Mouse (Mus musculus): ENCODE measurements around the gene Fryl. TPM values are rescaled to one million over a fixed set of nuclear protein-coding genes. Genes with fewer than 3 reads are reported as not detected.

Gene Fryl
- polyA plus RNA-seq, 1 experiment from 2014 or later, result 48.0 TPM

- no peak overlapping the region for H3K9ac ChIP-seq (ENCODE audit: low read length)
- H3K36me3 ChIP-seq (ENCODE audit: control insufficient read depth, insufficient read depth, low read length), result no peaks in the 10 kb centered on the region; the same call in 1 of the 2 replicates
- no peaks in the 10 kb centered on the region for H3K27me3 ChIP-seq (ENCODE audit: control insufficient read depth, insufficient read depth, low read length)
- DNase-seq (ENCODE audit: low spot score), result no peak
- no peak overlapping the region for H3K4me2 ChIP-seq (ENCODE audit: low read depth, low read length, severe bottlenecking)
- WGBS, result 86% methylated on average over 13 of the region's 13 CpGs
- ATAC-seq (replicated peaks; ENCODE audit: low FRiP score), result no peak
- H3K4me3 ChIP-seq (ENCODE audit: low read depth, low read length), result no peak overlapping the region
- H3K27ac ChIP-seq (ENCODE audit: low read depth, low read length), result no peak overlapping the region
- H3K9me3 ChIP-seq (ENCODE audit: control insufficient read depth, low read length), result no peaks in the 10 kb centered on the region
- no peaks in the 10 kb centered on the region for H3K4me1 ChIP-seq (replicated peaks; ENCODE audit: control insufficient read depth, insufficient read depth, low read length)
Observed at GRCm38 (mm10) chr5:73119969-73120725, 136.3 kb downstream of the Fryl start.

- Histone ChIP-seq H3K9me3 (ENCODE audit: control insufficient read depth, low read length) (no peaks in the 10 kb centered on the region), H3K36me3 (ENCODE audit: control insufficient read depth, insufficient read depth, low read length) (no peaks in the 10 kb centered on the region; the same call in 1 of the 2 replicates), H3K4me1 (replicated peaks; ENCODE audit: control insufficient read depth, insufficient read depth, low read length) (no peaks in the 10 kb centered on the region), H3K9ac (ENCODE audit: low read length) (no peak overlapping the region), H3K4me3 (ENCODE audit: low read depth, low read length) (no peak overlapping the region), H3K4me2 (ENCODE audit: low read depth, low read length, severe bottlenecking) (no peak overlapping the region), H3K27ac (ENCODE audit: low read depth, low read length) (no peak overlapping the region), H3K27me3 (ENCODE audit: control insufficient read depth, insufficient read depth, low read length) (no peaks in the 10 kb centered on the region)
- DNase-seq (ENCODE audit: low spot score), result no peak
- no peak for ATAC-seq (replicated peaks; ENCODE audit: low FRiP score)
- WGBS, result 95% methylated on average over 5 of the region's 5 CpGs
Observed at GRCm38 (mm10) chr5:73119524-73119923, 136.9 kb downstream of the Fryl start.

- no peaks in the 10 kb centered on the region; the same call in 1 of the 2 replicates for H3K36me3 ChIP-seq (ENCODE audit: control insufficient read depth, insufficient read depth, low read length)
- no peak overlapping the region for H3K4me3 ChIP-seq (ENCODE audit: low read depth, low read length)
- no peaks in the 10 kb centered on the region for H3K27me3 ChIP-seq (ENCODE audit: control insufficient read depth, insufficient read depth, low read length)
- H3K9me3 ChIP-seq (ENCODE audit: control insufficient read depth, low read length), result no peaks in the 10 kb centered on the region
- no peak for DNase-seq (ENCODE audit: low spot score)
- H3K4me2 ChIP-seq (ENCODE audit: low read depth, low read length, severe bottlenecking), result no peak overlapping the region
- ATAC-seq (replicated peaks; ENCODE audit: low FRiP score), result no peak
- no peak overlapping the region for H3K27ac ChIP-seq (ENCODE audit: low read depth, low read length)
- WGBS, result 95% methylated on average over 14 of the region's 14 CpGs
- no peak overlapping the region for H3K9ac ChIP-seq (ENCODE audit: low read length)
- H3K4me1 ChIP-seq (replicated peaks; ENCODE audit: control insufficient read depth, insufficient read depth, low read length), result no peaks in the 10 kb centered on the region
Observed at GRCm38 (mm10) chr5:73118786-73119185, 137.6 kb downstream of the Fryl start.

GRCm38 (mm10) chr5:73114878-73115277 is 141.5 kb downstream of the Fryl start:
- Histone ChIP-seq H3K27ac (ENCODE audit: low read depth, low read length) (no peak overlapping the region), H3K4me2 (ENCODE audit: low read depth, low read length, severe bottlenecking) (no peak overlapping the region), H3K4me3 (ENCODE audit: low read depth, low read length) (no peak overlapping the region), H3K4me1 (replicated peaks; ENCODE audit: control insufficient read depth, insufficient read depth, low read length) (no peaks in the 10 kb centered on the region), H3K9ac (ENCODE audit: low read length) (no peak overlapping the region), H3K27me3 (ENCODE audit: control insufficient read depth, insufficient read depth, low read length) (no peaks in the 10 kb centered on the region), H3K9me3 (ENCODE audit: control insufficient read depth, low read length) (no peaks in the 10 kb centered on the region), H3K36me3 (ENCODE audit: control insufficient read depth, insufficient read depth, low read length) (no peaks in the 10 kb centered on the region; the same call in 1 of the 2 replicates)
- ATAC-seq (replicated peaks; ENCODE audit: low FRiP score) (no peak), DNase-seq (ENCODE audit: low spot score) (no peak)
- WGBS, result 93% methylated on average over 4 of the region's 4 CpGs

- Histone ChIP-seq H3K4me2 (ENCODE audit: low read depth, low read length, severe bottlenecking) (no peak overlapping the region), H3K9me3 (ENCODE audit: control insufficient read depth, low read length) (no peaks in the 10 kb centered on the region), H3K27me3 (ENCODE audit: control insufficient read depth, insufficient read depth, low read length) (no peaks in the 10 kb centered on the region), H3K9ac (ENCODE audit: low read length) (no peak overlapping the region), H3K4me3 (ENCODE audit: low read depth, low read length) (no peak overlapping the region), H3K4me1 (replicated peaks; ENCODE audit: control insufficient read depth, insufficient read depth, low read length) (no peaks in the 10 kb centered on the region), H3K27ac (ENCODE audit: low read depth, low read length) (no peak overlapping the region), H3K36me3 (ENCODE audit: control insufficient read depth, insufficient read depth, low read length) (no peaks in the 10 kb centered on the region; the same call in 1 of the 2 replicates)
- DNase-seq (ENCODE audit: low spot score) (no peak), ATAC-seq (replicated peaks; ENCODE audit: low FRiP score) (no peak)
- WGBS, result 90% methylated on average over 13 of the region's 13 CpGs
Observed at GRCm38 (mm10) chr5:73112331-73112730, 144.1 kb downstream of the Fryl start.

- no peak overlapping the region for H3K4me3 ChIP-seq (ENCODE audit: low read depth, low read length)
- DNase-seq (ENCODE audit: low spot score) (no peak), ATAC-seq (replicated peaks; ENCODE audit: low FRiP score) (no peak)
- H3K9me3 ChIP-seq (ENCODE audit: control insufficient read depth, low read length), result no peaks in the 10 kb centered on the region
- no peaks in the 10 kb centered on the region for H3K27me3 ChIP-seq (ENCODE audit: control insufficient read depth, insufficient read depth, low read length)
- H3K4me2 ChIP-seq (ENCODE audit: low read depth, low read length, severe bottlenecking), result no peak overlapping the region
- H3K36me3 ChIP-seq (ENCODE audit: control insufficient read depth, insufficient read depth, low read length), result no peaks in the 10 kb centered on the region; the same call in 1 of the 2 replicates
- WGBS, result 95% methylated on average over 7 of the region's 7 CpGs
- no peak overlapping the region for H3K27ac ChIP-seq (ENCODE audit: low read depth, low read length)
- no peak overlapping the region for H3K9ac ChIP-seq (ENCODE audit: low read length)
- no peaks in the 10 kb centered on the region for H3K4me1 ChIP-seq (replicated peaks; ENCODE audit: control insufficient read depth, insufficient read depth, low read length)
Observed at GRCm38 (mm10) chr5:73103657-73104056, 152.8 kb downstream of the Fryl start.

- peaks cover 3% of the 10 kb centered on the region; the same call in 1 of the 2 replicates for H3K36me3 ChIP-seq (ENCODE audit: control insufficient read depth, insufficient read depth, low read length)
- 80% methylated on average over 10 of the region's 10 CpGs for WGBS
Observed at GRCm38 (mm10) chr5:73102342-73102989, 154.0 kb downstream of the Fryl start.

GRCm38 (mm10) chr5:73092236-73092635 is 164.2 kb downstream of the Fryl start:
- Histone ChIP-seq H3K9me3 (ENCODE audit: control insufficient read depth, low read length) (no peaks in the 10 kb centered on the region), H3K27ac (ENCODE audit: low read depth, low read length) (no peak overlapping the region), H3K4me1 (replicated peaks; ENCODE audit: control insufficient read depth, insufficient read depth, low read length) (no peaks in the 10 kb centered on the region), H3K9ac (ENCODE audit: low read length) (no peak overlapping the region), H3K27me3 (ENCODE audit: control insufficient read depth, insufficient read depth, low read length) (no peaks in the 10 kb centered on the region), H3K4me2 (ENCODE audit: low read depth, low read length, severe bottlenecking) (no peak overlapping the region), H3K36me3 (ENCODE audit: control insufficient read depth, insufficient read depth, low read length) (no peaks in the 10 kb centered on the region; the same call in 1 of the 2 replicates), H3K4me3 (ENCODE audit: low read depth, low read length) (no peak overlapping the region)
- DNase-seq (ENCODE audit: low spot score) (no peak), ATAC-seq (replicated peaks; ENCODE audit: low FRiP score) (no peak)
- WGBS, result 85% methylated on average over 8 of the region's 8 CpGs

More at GRCm38 (mm10) chr5:73102342-73102989, 154.0 kb downstream of the Fryl start:
- no peak for ATAC-seq (replicated peaks; ENCODE audit: low FRiP score)
- no peak overlapping the region for H3K27ac ChIP-seq (ENCODE audit: low read depth, low read length)
- DNase-seq (ENCODE audit: low spot score), result no peak
- H3K27me3 ChIP-seq (ENCODE audit: control insufficient read depth, insufficient read depth, low read length), result no peaks in the 10 kb centered on the region
- no peak overlapping the region for H3K4me3 ChIP-seq (ENCODE audit: low read depth, low read length)
- no peak overlapping the region for H3K4me2 ChIP-seq (ENCODE audit: low read depth, low read length, severe bottlenecking)
- no peaks in the 10 kb centered on the region for H3K9me3 ChIP-seq (ENCODE audit: control insufficient read depth, low read length)
- no peaks in the 10 kb centered on the region for H3K4me1 ChIP-seq (replicated peaks; ENCODE audit: control insufficient read depth, insufficient read depth, low read length)
- H3K9ac ChIP-seq (ENCODE audit: low read length), result no peak overlapping the region

Measured in forebrain, embryonic 11.5 days (tissue).